Mouse (Mus musculus): Measurements from ENCODE around the gene Gpr149. TPM values are rescaled to one million over a fixed set of nuclear protein-coding genes. Genes with fewer than 3 reads are reported as not detected.
A peak's percentile ranks its signal among the peaks of the same experiment; 100 is the strongest.

The Gpr149 gene
- polyA plus RNA-seq, 1 experiment from 2014 or later, result not detected

GRCm38 (mm10) chr3:62602466-62602865 is 2.5 kb downstream of the Gpr149 start:
- Histone ChIP-seq H3K27ac (no peak overlapping the region), H3K4me2 (ENCODE audit: low read length) (no peak overlapping the region), H3K4me3 (replicated peaks; ENCODE audit: low read depth, low read length) (no peak overlapping the region), H3K36me3 (ENCODE audit: insufficient read depth, low read length) (no peaks in the 10 kb centered on the region), H3K9me3 (replicated peaks; ENCODE audit: low read length) (no peaks in the 10 kb centered on the region), H3K27me3 (ENCODE audit: insufficient read depth, low read length) (no peaks in the 10 kb centered on the region), H3K9ac (ENCODE audit: low read depth, low read length) (no peak overlapping the region), H3K4me1 (replicated peaks; ENCODE audit: insufficient read depth, low read length) (no peaks in the 10 kb centered on the region)
- ATAC-seq (replicated peaks; ENCODE audit: low FRiP score, low read depth) (no peak), DNase-seq (ENCODE audit: low spot score) (no peak)
- WGBS, result 77% methylated on average over 9 of the region's 9 CpGs
- TF ChIP-seq CTCF (IDR thresholded peaks at IDR 0.05; ENCODE audit: low read depth), result no peak

- TF ChIP-seq CTCF (IDR thresholded peaks at IDR 0.05; ENCODE audit: low read depth), result no peak
- no peak overlapping the region for H3K9ac ChIP-seq (ENCODE audit: low read depth, low read length)
- H3K27ac ChIP-seq, result no peak overlapping the region
- H3K9me3 ChIP-seq (replicated peaks; ENCODE audit: low read length), result no peaks in the 10 kb centered on the region
- ATAC-seq (replicated peaks; ENCODE audit: low FRiP score, low read depth) (no peak), DNase-seq (ENCODE audit: low spot score) (peak; percentile 37)
- no peaks in the 10 kb centered on the region for H3K4me1 ChIP-seq (replicated peaks; ENCODE audit: insufficient read depth, low read length)
- H3K36me3 ChIP-seq (ENCODE audit: insufficient read depth, low read length), result no peaks in the 10 kb centered on the region
- H3K4me2 ChIP-seq (ENCODE audit: low read length), result no peak overlapping the region
- H3K27me3 ChIP-seq (ENCODE audit: insufficient read depth, low read length), result no peaks in the 10 kb centered on the region
- H3K4me3 ChIP-seq (replicated peaks; ENCODE audit: low read depth, low read length), result no peak overlapping the region
- WGBS, result 26% methylated on average over 7 of the region's 7 CpGs
These were observed 10.1 kb downstream of the Gpr149 start for GRCm38 (mm10) chr3:62594842-62595241.

GRCm38 (mm10) chr3:62585072-62585471 is 19.9 kb downstream of the Gpr149 start:
- no peaks in the 10 kb centered on the region for H3K9me3 ChIP-seq (replicated peaks; ENCODE audit: low read length)
- no peak for TF ChIP-seq CTCF (IDR thresholded peaks at IDR 0.05; ENCODE audit: low read depth)
- H3K4me2 ChIP-seq (ENCODE audit: low read length), result no peak overlapping the region
- no peak for ATAC-seq (replicated peaks; ENCODE audit: low FRiP score, low read depth)
- no peaks in the 10 kb centered on the region for H3K27me3 ChIP-seq (ENCODE audit: insufficient read depth, low read length)
- H3K36me3 ChIP-seq (ENCODE audit: insufficient read depth, low read length), result no peaks in the 10 kb centered on the region
- 85% methylated on average over 1 of the region's 1 CpGs for WGBS
- H3K27ac ChIP-seq, result no peak overlapping the region
- DNase-seq (ENCODE audit: low spot score), result no peak
- H3K4me1 ChIP-seq (replicated peaks; ENCODE audit: insufficient read depth, low read length), result no peaks in the 10 kb centered on the region
- H3K9ac ChIP-seq (ENCODE audit: low read depth, low read length), result no peak overlapping the region
- H3K4me3 ChIP-seq (replicated peaks; ENCODE audit: low read depth, low read length), result no peak overlapping the region

- no peak for DNase-seq (ENCODE audit: low spot score)
- Histone ChIP-seq H3K4me3 (replicated peaks; ENCODE audit: low read depth, low read length) (no peak overlapping the region), H3K4me1 (replicated peaks; ENCODE audit: insufficient read depth, low read length) (no peaks in the 10 kb centered on the region), H3K9ac (ENCODE audit: low read depth, low read length) (no peak overlapping the region), H3K4me2 (ENCODE audit: low read length) (no peak overlapping the region), H3K9me3 (replicated peaks; ENCODE audit: low read length) (no peaks in the 10 kb centered on the region), H3K27ac (no peak overlapping the region), H3K36me3 (ENCODE audit: insufficient read depth, low read length) (no peaks in the 10 kb centered on the region), H3K27me3 (ENCODE audit: insufficient read depth, low read length) (no peaks in the 10 kb centered on the region)
- WGBS, result 66% methylated on average over 5 of the region's 5 CpGs
- ATAC-seq (replicated peaks; ENCODE audit: low FRiP score, low read depth), result no peak
- TF ChIP-seq CTCF (IDR thresholded peaks at IDR 0.05; ENCODE audit: low read depth), result no peak
These were observed 77.3 kb downstream of the Gpr149 start for GRCm38 (mm10) chr3:62527593-62527992.

GRCm38 (mm10) chr3:62527160-62527559 is 77.8 kb downstream of the Gpr149 start:
- peak; percentile 73 for TF ChIP-seq CTCF (IDR thresholded peaks at IDR 0.05; ENCODE audit: low read depth)
- DNase-seq (ENCODE audit: low spot score), result peak; percentile 58
- 35% methylated on average over 4 of the region's 4 CpGs for WGBS
- Histone ChIP-seq H3K4me2 (ENCODE audit: low read length) (no peak overlapping the region), H3K9me3 (replicated peaks; ENCODE audit: low read length) (no peaks in the 10 kb centered on the region), H3K27me3 (ENCODE audit: insufficient read depth, low read length) (no peaks in the 10 kb centered on the region), H3K4me3 (replicated peaks; ENCODE audit: low read depth, low read length) (no peak overlapping the region), H3K27ac (no peak overlapping the region), H3K9ac (ENCODE audit: low read depth, low read length) (no peak overlapping the region), H3K4me1 (replicated peaks; ENCODE audit: insufficient read depth, low read length) (no peaks in the 10 kb centered on the region), H3K36me3 (ENCODE audit: insufficient read depth, low read length) (no peaks in the 10 kb centered on the region)
- no peak for ATAC-seq (replicated peaks; ENCODE audit: low FRiP score, low read depth)

GRCm38 (mm10) chr3:62507206-62507647 is 97.7 kb downstream of the Gpr149 start:
- Histone ChIP-seq H3K27me3 (ENCODE audit: insufficient read depth, low read length) (no peaks in the 10 kb centered on the region), H3K4me1 (replicated peaks; ENCODE audit: insufficient read depth, low read length) (0 out of 2 replicates have a peak, but pooled peaks cover 6% of the 10 kb centered on the region), H3K4me3 (replicated peaks; ENCODE audit: low read depth, low read length) (peak overlapping the region; percentile 98), H3K4me2 (ENCODE audit: low read length) (peak overlapping the region; percentile 68), H3K36me3 (ENCODE audit: insufficient read depth, low read length) (no peaks in the 10 kb centered on the region), H3K9ac (ENCODE audit: low read depth, low read length) (no peak overlapping the region), H3K9me3 (replicated peaks; ENCODE audit: low read length) (no peaks in the 10 kb centered on the region), H3K27ac (no peak overlapping the region)
- DNase-seq (ENCODE audit: low spot score) (no peak), ATAC-seq (replicated peaks; ENCODE audit: low FRiP score, low read depth) (no peak; the same call in 1 of the 2 replicates)
- 38% methylated on average over 5 of the region's 5 CpGs for WGBS
- TF ChIP-seq CTCF (IDR thresholded peaks at IDR 0.05; ENCODE audit: low read depth), result no peak

All from kidney, postnatal 0 days (tissue).